Mouse (Mus musculus): ENCODE data around the gene Bhlhe41. TPM values are rescaled to one million over a fixed set of nuclear protein-coding genes. Genes with fewer than 3 reads are reported as not detected.

Bhlhe41 gene
- polyA plus RNA-seq, 1 experiment from 2014 or later: 1.1 TPM

DNA sequence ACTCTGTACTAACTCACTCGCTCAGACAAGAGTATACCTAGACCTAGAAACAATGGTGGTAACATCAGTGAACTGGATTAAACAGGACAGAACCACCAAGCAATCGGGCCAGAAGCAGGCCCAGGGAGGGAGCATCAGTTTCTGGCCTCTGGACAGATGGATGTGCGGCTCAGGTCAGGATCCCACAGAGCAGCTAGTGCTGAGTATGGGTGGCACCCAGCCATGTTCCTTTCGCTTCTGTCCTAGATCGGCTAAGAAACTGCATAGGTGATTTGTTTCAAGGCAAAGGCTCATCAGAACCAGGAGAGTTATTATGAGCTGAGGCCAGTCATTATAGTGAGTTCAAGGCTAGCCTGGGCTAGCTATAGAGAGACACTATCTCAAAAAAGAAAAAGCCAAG lies 38.8 kb upstream of the Bhlhe41 start:
- H3K4me1 ChIP-seq (replicated peaks; ENCODE audit: insufficient read depth, low read length): no peaks in the 10 kb centered on the region
- no peaks in the 10 kb centered on the region for H3K36me3 ChIP-seq (ENCODE audit: insufficient read depth, low read length)
- DNase-seq (ENCODE audit: low spot score) (no peak), ATAC-seq (replicated peaks; ENCODE audit: low FRiP score, low read depth) (no peak)
- H3K27me3 ChIP-seq (ENCODE audit: insufficient read depth, low read length): no peaks in the 10 kb centered on the region
- no peak for TF ChIP-seq CTCF (IDR thresholded peaks at IDR 0.05; ENCODE audit: low read depth)
- H3K9me3 ChIP-seq (replicated peaks; ENCODE audit: low read length): no peaks in the 10 kb centered on the region
- H3K27ac ChIP-seq: no peak overlapping the region
- no peak overlapping the region for H3K4me3 ChIP-seq (replicated peaks; ENCODE audit: low read depth, low read length)
- H3K9ac ChIP-seq (ENCODE audit: low read depth, low read length): no peak overlapping the region
- no peak overlapping the region for H3K4me2 ChIP-seq (ENCODE audit: low read length)
- 97% methylated on average over 5 of the region's 5 CpGs for WGBS

DNA sequence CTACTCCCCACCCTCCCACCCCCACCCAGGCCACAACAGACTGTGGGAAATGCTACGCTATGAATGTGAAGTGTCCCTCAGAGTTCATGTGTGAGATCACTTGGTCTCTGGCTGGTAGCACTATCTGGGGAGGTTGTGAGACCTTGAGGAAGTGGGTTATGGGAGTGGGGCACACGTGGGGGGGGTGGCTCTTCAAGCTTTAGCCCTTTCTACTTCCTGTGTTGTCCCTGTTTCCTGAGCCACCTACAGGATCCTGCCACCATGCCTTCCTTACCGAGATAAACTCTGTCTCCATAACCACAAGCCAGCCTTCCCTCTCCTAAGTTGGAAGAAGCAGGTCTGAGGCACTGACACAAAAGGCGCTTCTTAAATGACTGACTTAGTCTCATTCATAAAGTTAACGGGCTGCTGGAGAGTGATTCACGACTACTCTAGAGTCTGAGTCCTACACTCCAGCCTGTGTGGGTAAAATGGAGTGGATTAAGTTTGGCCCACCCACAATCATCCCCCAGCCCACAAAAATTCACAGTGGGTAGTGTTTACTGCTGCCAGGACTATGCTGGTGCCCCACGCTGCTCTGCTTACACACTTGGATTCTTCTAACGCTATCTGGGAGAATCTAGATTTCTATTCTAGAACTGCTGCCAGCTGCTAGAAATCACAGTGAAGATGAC lies 29.4 kb upstream of the Bhlhe41 start:
- no peak for DNase-seq (ENCODE audit: low spot score)
- Histone ChIP-seq H3K9ac (ENCODE audit: low read depth, low read length) (no peak overlapping the region), H3K27me3 (ENCODE audit: insufficient read depth, low read length) (no peaks in the 10 kb centered on the region), H3K9me3 (replicated peaks; ENCODE audit: low read length) (no peaks in the 10 kb centered on the region), H3K36me3 (ENCODE audit: insufficient read depth, low read length) (no peaks in the 10 kb centered on the region), H3K4me2 (ENCODE audit: low read length) (no peak overlapping the region), H3K27ac (no peak overlapping the region), H3K4me1 (replicated peaks; ENCODE audit: insufficient read depth, low read length) (no peaks in the 10 kb centered on the region), H3K4me3 (replicated peaks; ENCODE audit: low read depth, low read length) (no peak overlapping the region)
- TF ChIP-seq CTCF (IDR thresholded peaks at IDR 0.05; ENCODE audit: low read depth): no peak
- ATAC-seq (replicated peaks; ENCODE audit: low FRiP score, low read depth): no peak
- WGBS: 56% methylated on average over 8 of the region's 8 CpGs

DNA sequence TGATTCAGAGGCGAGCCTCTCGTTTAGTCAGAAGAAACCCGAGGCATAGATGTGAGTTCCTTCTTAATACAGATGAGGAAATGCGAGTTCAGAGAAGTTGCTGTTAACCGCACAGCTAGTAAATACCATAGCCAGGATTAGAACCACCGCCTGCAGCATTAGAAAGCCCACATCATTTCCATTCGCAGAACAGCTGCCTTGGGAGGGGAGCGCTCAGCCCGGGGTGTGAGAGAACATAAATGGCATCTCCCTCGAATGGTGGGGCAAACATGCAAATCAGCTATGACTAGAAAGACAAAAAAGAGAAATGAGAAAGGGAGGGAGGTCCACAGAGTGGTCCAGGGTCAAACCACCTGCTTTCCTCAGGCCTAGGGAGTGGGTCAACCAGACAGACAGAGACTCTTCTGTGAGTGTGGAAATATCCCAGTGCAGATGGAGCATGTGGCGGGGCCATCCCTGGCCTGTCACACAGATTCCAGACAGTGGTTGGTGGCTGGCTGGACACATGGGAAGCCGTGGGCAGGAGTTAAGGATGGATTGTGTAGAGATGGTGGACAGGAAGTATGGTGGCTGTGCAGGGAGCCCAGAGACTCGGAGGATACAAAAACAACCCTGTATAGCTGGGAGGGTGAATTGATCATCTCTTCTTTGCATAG lies 28.1 kb upstream of the Bhlhe41 start:
- H3K27me3 ChIP-seq (ENCODE audit: insufficient read depth, low read length): no peaks in the 10 kb centered on the region
- no peak for TF ChIP-seq CTCF (IDR thresholded peaks at IDR 0.05; ENCODE audit: low read depth)
- WGBS: 82% methylated on average over 13 of the region's 13 CpGs

GRCm38 (mm10) chr6:145892381-145893265 lies 27.3 kb upstream of the Bhlhe41 start:
- WGBS: 93% methylated on average over 20 of the region's 20 CpGs
- DNase-seq (ENCODE audit: low spot score): no peak
- H3K27me3 ChIP-seq (ENCODE audit: insufficient read depth, low read length): no peaks in the 10 kb centered on the region

More for the DNA sequence above, 28.1 kb upstream of the Bhlhe41 start:
- no peak for ATAC-seq (replicated peaks; ENCODE audit: low FRiP score, low read depth)
- H3K36me3 ChIP-seq (ENCODE audit: insufficient read depth, low read length): no peaks in the 10 kb centered on the region
- H3K27ac ChIP-seq: no peak overlapping the region
- H3K9me3 ChIP-seq (replicated peaks; ENCODE audit: low read length): no peaks in the 10 kb centered on the region
- DNase-seq (ENCODE audit: low spot score): no peak
- no peak overlapping the region for H3K4me3 ChIP-seq (replicated peaks; ENCODE audit: low read depth, low read length)
- no peaks in the 10 kb centered on the region for H3K4me1 ChIP-seq (replicated peaks; ENCODE audit: insufficient read depth, low read length)
- H3K9ac ChIP-seq (ENCODE audit: low read depth, low read length): no peak overlapping the region
- H3K4me2 ChIP-seq (ENCODE audit: low read length): no peak overlapping the region

DNA sequence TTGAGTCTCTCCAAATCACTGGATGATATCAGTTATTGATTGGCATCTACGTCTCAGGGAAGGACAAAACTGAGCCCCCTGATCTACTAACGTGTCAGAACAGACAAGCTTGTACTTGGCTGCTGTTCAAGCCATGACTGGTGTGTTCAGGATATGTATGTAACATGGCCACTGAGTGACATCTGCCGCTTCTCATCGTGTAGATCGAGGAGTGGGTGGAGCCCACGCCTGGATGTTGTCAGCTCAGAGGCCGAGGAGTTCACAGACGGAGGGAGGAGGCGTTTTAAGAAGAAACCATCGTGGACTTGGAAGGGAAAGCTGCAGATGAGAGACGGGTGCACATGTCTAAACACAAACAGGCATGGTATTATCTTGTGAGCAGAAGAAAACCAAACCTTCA lies 26.6 kb upstream of the Bhlhe41 start:
- no peak for ATAC-seq (replicated peaks; ENCODE audit: low FRiP score, low read depth)
- no peaks in the 10 kb centered on the region for H3K4me1 ChIP-seq (replicated peaks; ENCODE audit: insufficient read depth, low read length)
- no peaks in the 10 kb centered on the region for H3K27me3 ChIP-seq (ENCODE audit: insufficient read depth, low read length)
- H3K9me3 ChIP-seq (replicated peaks; ENCODE audit: low read length): no peaks in the 10 kb centered on the region
- 70% methylated on average over 11 of the region's 11 CpGs for WGBS
- no peaks in the 10 kb centered on the region for H3K36me3 ChIP-seq (ENCODE audit: insufficient read depth, low read length)
- H3K4me2 ChIP-seq (ENCODE audit: low read length): no peak overlapping the region
- no peak overlapping the region for H3K27ac ChIP-seq
- H3K4me3 ChIP-seq (replicated peaks; ENCODE audit: low read depth, low read length): no peak overlapping the region
- H3K9ac ChIP-seq (ENCODE audit: low read depth, low read length): no peak overlapping the region
- DNase-seq (ENCODE audit: low spot score): no peak
- no peak for TF ChIP-seq CTCF (IDR thresholded peaks at IDR 0.05; ENCODE audit: low read depth)

More at GRCm38 (mm10) chr6:145892381-145893265, 27.3 kb upstream of the Bhlhe41 start:
- Histone ChIP-seq H3K4me2 (ENCODE audit: low read length) (no peak overlapping the region), H3K27ac (no peak overlapping the region), H3K4me3 (replicated peaks; ENCODE audit: low read depth, low read length) (no peak overlapping the region), H3K36me3 (ENCODE audit: insufficient read depth, low read length) (no peaks in the 10 kb centered on the region), H3K9me3 (replicated peaks; ENCODE audit: low read length) (no peaks in the 10 kb centered on the region), H3K4me1 (replicated peaks; ENCODE audit: insufficient read depth, low read length) (no peaks in the 10 kb centered on the region), H3K9ac (ENCODE audit: low read depth, low read length) (no peak overlapping the region)
- TF ChIP-seq CTCF (IDR thresholded peaks at IDR 0.05; ENCODE audit: low read depth): no peak
- no peak for ATAC-seq (replicated peaks; ENCODE audit: low FRiP score, low read depth)

DNA sequence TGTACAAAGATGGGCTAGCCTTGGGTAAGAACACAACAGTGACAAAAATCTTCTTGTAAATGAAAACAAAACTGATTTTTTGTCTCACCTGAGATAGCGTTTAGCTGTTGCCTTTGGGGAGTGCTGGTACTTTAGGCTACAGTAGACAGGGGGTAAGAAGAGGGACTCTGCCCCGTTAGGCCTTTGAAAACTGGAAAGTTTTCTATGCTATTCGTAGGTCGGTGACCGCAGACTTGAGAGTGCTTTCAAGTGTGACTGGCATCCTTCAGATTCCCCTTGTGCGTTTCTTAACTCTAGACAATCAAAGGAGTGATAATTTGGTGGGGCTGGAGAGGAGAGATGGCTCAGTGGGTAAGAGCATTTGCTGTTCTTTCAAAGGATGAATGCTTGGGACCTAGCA lies 22.4 kb upstream of the Bhlhe41 start:
- no peak overlapping the region for H3K9ac ChIP-seq (ENCODE audit: low read depth, low read length)
- ATAC-seq (replicated peaks; ENCODE audit: low FRiP score, low read depth) (no peak), DNase-seq (ENCODE audit: low spot score) (no peak)
- TF ChIP-seq CTCF (IDR thresholded peaks at IDR 0.05; ENCODE audit: low read depth): no peak
- H3K36me3 ChIP-seq (ENCODE audit: insufficient read depth, low read length): no peaks in the 10 kb centered on the region
- no peaks in the 10 kb centered on the region for H3K27me3 ChIP-seq (ENCODE audit: insufficient read depth, low read length)
- no peaks in the 10 kb centered on the region for H3K4me1 ChIP-seq (replicated peaks; ENCODE audit: insufficient read depth, low read length)
- H3K4me2 ChIP-seq (ENCODE audit: low read length): no peak overlapping the region
- no peaks in the 10 kb centered on the region for H3K9me3 ChIP-seq (replicated peaks; ENCODE audit: low read length)
- no peak overlapping the region for H3K4me3 ChIP-seq (replicated peaks; ENCODE audit: low read depth, low read length)
- H3K27ac ChIP-seq: no peak overlapping the region
- WGBS: 68% methylated on average over 6 of the region's 6 CpGs
